Mouse (Mus musculus): Measurements from ENCODE around the gene Usp53. TPM values are rescaled to one million over a fixed set of nuclear protein-coding genes. Genes with fewer than 3 reads are reported as not detected.

Usp53 gene
- total and polyA plus RNA-seq, 2 experiments from 2014 or later, result 13.1 to 14.1 TPM

DNA sequence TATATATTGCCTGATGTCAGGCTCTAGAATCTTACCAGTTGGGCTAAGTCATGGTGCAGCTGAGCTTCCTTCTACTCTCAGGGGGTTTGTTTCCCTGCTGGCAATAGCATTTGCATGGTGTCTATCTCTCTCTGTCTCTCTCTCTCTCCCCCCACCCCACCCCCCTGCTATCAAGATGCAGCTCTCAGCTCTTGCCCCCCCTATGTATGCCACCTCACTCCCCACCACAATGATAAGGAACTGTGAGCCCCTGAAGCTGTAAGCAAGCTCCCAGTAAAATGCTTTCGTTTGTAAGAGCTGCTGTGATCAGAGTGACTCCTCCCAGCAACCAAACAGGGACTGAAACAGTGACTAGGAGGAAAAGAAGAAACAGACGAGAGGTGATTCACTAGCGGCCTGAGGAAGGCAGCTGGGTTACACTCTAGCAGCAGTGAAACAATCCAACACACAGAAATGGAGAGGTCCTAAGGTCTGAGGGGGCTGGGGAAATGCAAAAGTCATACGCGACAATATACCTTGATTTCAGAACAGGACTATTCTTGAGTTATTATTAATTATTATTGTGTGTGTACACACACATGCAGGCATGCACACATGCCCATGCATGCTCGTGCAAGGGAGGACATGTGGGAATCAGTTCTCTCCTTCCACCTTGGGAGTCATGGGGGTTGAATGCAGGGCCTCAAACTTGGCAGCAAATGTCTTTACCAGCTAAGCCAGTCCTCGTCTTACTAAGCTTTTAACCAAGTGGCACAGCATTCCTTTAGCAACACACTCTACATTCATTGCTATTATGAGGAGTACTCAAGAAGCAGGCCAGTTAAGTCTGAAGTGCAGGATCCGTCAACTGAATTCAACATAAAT lies 63.5 kb downstream of the Usp53 start:
- Histone ChIP-seq H3K9ac (replicated peaks; ENCODE audit: low read length, poor library complexity, severe bottlenecking) (no peak overlapping the region), H3K4me1 (ENCODE audit: insufficient read depth, low read length) (no peaks in the 10 kb centered on the region), H3K4me3 (ENCODE audit: low read depth, low read length) (no peak overlapping the region), H3K9me3 (ENCODE audit: low read length) (no peaks in the 10 kb centered on the region), H3K27me3 (ENCODE audit: insufficient read depth, low read length) (no peaks in the 10 kb centered on the region), H3K36me3 (ENCODE audit: insufficient read depth, low read length) (no peaks in the 10 kb centered on the region), H3K4me2 (ENCODE audit: low read depth, low read length, poor library complexity, severe bottlenecking) (no peak overlapping the region), H3K27ac (ENCODE audit: low read depth, low read length) (no peak overlapping the region)
- no peak for ATAC-seq (ENCODE audit: low FRiP score)
- no peak for TF ChIP-seq CTCF (IDR thresholded peaks at IDR 0.05)
- 69% methylated on average over 8 of the region's 8 CpGs for WGBS
- no peak for DNase-seq (ENCODE audit: low spot score)

- Histone ChIP-seq H3K9ac (replicated peaks; ENCODE audit: low read length, poor library complexity, severe bottlenecking) (no peak within 1 kb of the TSS), H3K27me3 (ENCODE audit: insufficient read depth, low read length) (no peaks in the 10 kb centered on the region), H3K4me3 (ENCODE audit: low read depth, low read length) (no peak within 1 kb of the TSS), H3K9me3 (ENCODE audit: low read length) (no peaks in the 10 kb centered on the region), H3K4me2 (ENCODE audit: low read depth, low read length, poor library complexity, severe bottlenecking) (no peak within 1 kb of the TSS), H3K36me3 (ENCODE audit: insufficient read depth, low read length) (no peaks in the 10 kb centered on the region), H3K4me1 (ENCODE audit: insufficient read depth, low read length) (no peaks in the 10 kb centered on the region), H3K27ac (ENCODE audit: low read depth, low read length) (no peak within 1 kb of the TSS)
- no peak for TF ChIP-seq CTCF (IDR thresholded peaks at IDR 0.05)
- DNase-seq (ENCODE audit: low spot score), result no peak
- 73% methylated on average over 8 of the region's 8 CpGs for WGBS
- no peak for ATAC-seq (ENCODE audit: low FRiP score)
Measured at GRCm38 (mm10) chr3:122919260-122919659, 65.0 kb downstream of the Usp53 start, which contains the start of gene Gm10959. Gene Gm10959, minus strand, starts transcription at chr3:122919360.

DNA sequence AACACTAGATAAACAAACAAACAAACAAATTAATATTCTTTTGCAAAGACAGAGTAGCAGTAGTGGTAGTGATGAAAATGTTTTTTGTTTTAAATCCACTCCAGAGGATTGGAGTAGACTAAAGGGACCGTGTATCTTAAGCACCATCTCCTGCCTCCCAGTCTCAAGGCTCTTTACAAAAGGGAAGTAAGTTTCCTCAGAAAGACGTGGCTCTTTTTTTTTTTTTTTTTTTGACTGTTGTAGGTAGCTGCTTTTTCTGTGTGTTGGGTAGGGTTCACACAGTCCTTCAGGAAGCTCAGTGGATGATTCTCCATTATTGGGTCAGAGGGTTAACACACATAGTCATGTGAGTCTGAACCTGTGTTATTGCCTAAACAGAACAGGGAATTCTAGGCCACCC lies 65.6 kb downstream of the Usp53 start:
- H3K27ac ChIP-seq (ENCODE audit: low read depth, low read length), result no peak overlapping the region
- TF ChIP-seq CTCF (IDR thresholded peaks at IDR 0.05), result no peak
- H3K27me3 ChIP-seq (ENCODE audit: insufficient read depth, low read length), result no peaks in the 10 kb centered on the region
- H3K36me3 ChIP-seq (ENCODE audit: insufficient read depth, low read length), result no peaks in the 10 kb centered on the region
- H3K9me3 ChIP-seq (ENCODE audit: low read length), result no peaks in the 10 kb centered on the region
- ATAC-seq (ENCODE audit: low FRiP score) (no peak), DNase-seq (ENCODE audit: low spot score) (no peak)
- H3K9ac ChIP-seq (replicated peaks; ENCODE audit: low read length, poor library complexity, severe bottlenecking), result no peak overlapping the region
- H3K4me2 ChIP-seq (ENCODE audit: low read depth, low read length, poor library complexity, severe bottlenecking), result no peak overlapping the region
- no peak overlapping the region for H3K4me3 ChIP-seq (ENCODE audit: low read depth, low read length)
- no peaks in the 10 kb centered on the region for H3K4me1 ChIP-seq (ENCODE audit: insufficient read depth, low read length)
- 84% methylated on average over 2 of the region's 2 CpGs for WGBS

- no peak overlapping the region for H3K4me2 ChIP-seq (ENCODE audit: low read depth, low read length, poor library complexity, severe bottlenecking)
- no peaks in the 10 kb centered on the region for H3K9me3 ChIP-seq (ENCODE audit: low read length)
- TF ChIP-seq CTCF (IDR thresholded peaks at IDR 0.05), result no peak
- no peak for DNase-seq (ENCODE audit: low spot score)
- H3K36me3 ChIP-seq (ENCODE audit: insufficient read depth, low read length), result no peaks in the 10 kb centered on the region
- no peaks in the 10 kb centered on the region for H3K27me3 ChIP-seq (ENCODE audit: insufficient read depth, low read length)
- H3K4me3 ChIP-seq (ENCODE audit: low read depth, low read length), result no peak overlapping the region
- ATAC-seq (ENCODE audit: low FRiP score), result no peak
- no peaks in the 10 kb centered on the region for H3K4me1 ChIP-seq (ENCODE audit: insufficient read depth, low read length)
- 93% methylated on average over 6 of the region's 6 CpGs for WGBS
- no peak overlapping the region for H3K9ac ChIP-seq (replicated peaks; ENCODE audit: low read length, poor library complexity, severe bottlenecking)
- H3K27ac ChIP-seq (ENCODE audit: low read depth, low read length), result no peak overlapping the region
Measured at GRCm38 (mm10) chr3:122916191-122916680, 68.1 kb downstream of the Usp53 start.

- H3K4me1 ChIP-seq (ENCODE audit: insufficient read depth, low read length), result no peaks in the 10 kb centered on the region
- no peak for TF ChIP-seq CTCF (IDR thresholded peaks at IDR 0.05)
- 81% methylated on average over 5 of the region's 5 CpGs for WGBS
- H3K4me3 ChIP-seq (ENCODE audit: low read depth, low read length), result no peak overlapping the region
- no peak overlapping the region for H3K4me2 ChIP-seq (ENCODE audit: low read depth, low read length, poor library complexity, severe bottlenecking)
- no peaks in the 10 kb centered on the region for H3K9me3 ChIP-seq (ENCODE audit: low read length)
- H3K36me3 ChIP-seq (ENCODE audit: insufficient read depth, low read length), result no peaks in the 10 kb centered on the region
- no peak overlapping the region for H3K9ac ChIP-seq (replicated peaks; ENCODE audit: low read length, poor library complexity, severe bottlenecking)
- DNase-seq (ENCODE audit: low spot score) (no peak), ATAC-seq (ENCODE audit: low FRiP score) (no peak)
- H3K27me3 ChIP-seq (ENCODE audit: insufficient read depth, low read length), result no peaks in the 10 kb centered on the region
- H3K27ac ChIP-seq (ENCODE audit: low read depth, low read length), result no peak overlapping the region
Measured at GRCm38 (mm10) chr3:122915493-122915892, 68.8 kb downstream of the Usp53 start.

GRCm38 (mm10) chr3:122907841-122908240 lies 76.5 kb downstream of the Usp53 start:
- no peak for ATAC-seq (ENCODE audit: low FRiP score)
- Histone ChIP-seq H3K4me1 (ENCODE audit: insufficient read depth, low read length) (no peaks in the 10 kb centered on the region), H3K4me2 (ENCODE audit: low read depth, low read length, poor library complexity, severe bottlenecking) (no peak overlapping the region), H3K27me3 (ENCODE audit: insufficient read depth, low read length) (no peaks in the 10 kb centered on the region), H3K9me3 (ENCODE audit: low read length) (no peaks in the 10 kb centered on the region), H3K9ac (replicated peaks; ENCODE audit: low read length, poor library complexity, severe bottlenecking) (no peak overlapping the region), H3K27ac (ENCODE audit: low read depth, low read length) (no peak overlapping the region), H3K4me3 (ENCODE audit: low read depth, low read length) (no peak overlapping the region), H3K36me3 (ENCODE audit: insufficient read depth, low read length) (no peaks in the 10 kb centered on the region)
- no peak for TF ChIP-seq CTCF (IDR thresholded peaks at IDR 0.05)
- DNase-seq (ENCODE audit: low spot score), result no peak
- WGBS, result 88% methylated on average over 2 of the region's 2 CpGs

Data from midbrain, postnatal 0 days (tissue).